Mouse (Mus musculus): ENCODE data around the gene Dus3l. TPM values are rescaled to one million over a fixed set of nuclear protein-coding genes. Genes with fewer than 3 reads are reported as not detected.

The Dus3l gene
- polyA plus RNA-seq, 1 experiment: 81.7 TPM

- WGBS: 85% methylated on average over 11 of the region's 11 CpGs
- TF ChIP-seq POLR2A (IDR thresholded peaks at IDR 0.05; ENCODE audit: borderline replicate concordance, extremely low read depth, low read depth, low read length) (no peak), CTCF (IDR thresholded peaks at IDR 0.05; ENCODE audit: insufficient read depth, low read length) (no peak)
These were observed 13.0 kb downstream of the Dus3l start for GRCm38 (mm10) chr17:56777568-56777967.

GRCm38 (mm10) chr17:56778779-56779362 lies 14.3 kb downstream of the Dus3l start:
- Histone ChIP-seq H3K4me1 (ENCODE audit: control insufficient read depth, insufficient read depth, low read length) (no peaks in the 10 kb centered on the region), H3K4me3 (replicated peaks; ENCODE audit: extremely low read depth, low read depth, low read length) (no peak overlapping the region)
- TF ChIP-seq CTCF (IDR thresholded peaks at IDR 0.05; ENCODE audit: insufficient read depth, low read length) (no peak), POLR2A (IDR thresholded peaks at IDR 0.05; ENCODE audit: borderline replicate concordance, extremely low read depth, low read depth, low read length) (no peak)
- DNase-seq: no peak
- 63% methylated on average over 3 of the region's 3 CpGs for WGBS

More at GRCm38 (mm10) chr17:56777568-56777967, 13.0 kb downstream of the Dus3l start:
- no peaks in the 10 kb centered on the region for H3K4me1 ChIP-seq (ENCODE audit: control insufficient read depth, insufficient read depth, low read length)
- no peak overlapping the region for H3K4me3 ChIP-seq (replicated peaks; ENCODE audit: extremely low read depth, low read depth, low read length)
- no peak for DNase-seq

GRCm38 (mm10) chr17:56780291-56780978 lies 15.9 kb downstream of the Dus3l start:
- no peak for DNase-seq
- Histone ChIP-seq H3K4me1 (ENCODE audit: control insufficient read depth, insufficient read depth, low read length) (no peaks in the 10 kb centered on the region), H3K4me3 (replicated peaks; ENCODE audit: extremely low read depth, low read depth, low read length) (no peak overlapping the region)
- WGBS: 74% methylated on average over 13 of the region's 13 CpGs
- TF ChIP-seq CTCF (IDR thresholded peaks at IDR 0.05; ENCODE audit: insufficient read depth, low read length): no peak
- no peak for TF ChIP-seq POLR2A (IDR thresholded peaks at IDR 0.05; ENCODE audit: borderline replicate concordance, extremely low read depth, low read depth, low read length)

DNA sequence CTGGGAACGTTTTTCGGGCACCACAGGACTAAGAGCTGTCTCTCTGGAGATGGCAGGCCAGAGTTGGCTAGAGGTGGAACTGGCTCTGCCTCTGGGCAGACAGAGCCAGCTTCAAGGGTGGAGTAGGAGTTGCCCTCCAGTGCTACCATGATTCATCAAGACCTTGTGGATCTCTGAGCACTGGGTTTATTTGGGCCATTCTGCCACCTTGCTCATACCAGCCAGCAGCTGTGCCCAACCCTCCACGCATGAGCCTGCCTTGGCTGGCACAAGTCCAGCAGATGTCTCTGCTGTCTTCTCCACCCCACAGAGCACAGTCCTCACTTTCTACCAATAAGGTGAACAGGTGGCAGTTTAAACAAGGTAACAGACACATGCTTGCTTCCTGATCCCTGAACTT lies 24.3 kb downstream of the Dus3l start:
- Histone ChIP-seq H3K4me3 (replicated peaks; ENCODE audit: extremely low read depth, low read depth, low read length) (no peak overlapping the region), H3K4me1 (ENCODE audit: control insufficient read depth, insufficient read depth, low read length) (no peaks in the 10 kb centered on the region)
- TF ChIP-seq POLR2A (IDR thresholded peaks at IDR 0.05; ENCODE audit: borderline replicate concordance, extremely low read depth, low read depth, low read length) (no peak), CTCF (IDR thresholded peaks at IDR 0.05; ENCODE audit: insufficient read depth, low read length) (no peak)
- no peak for DNase-seq
- WGBS: 53% methylated on average over 3 of the region's 3 CpGs

GRCm38 (mm10) chr17:56789286-56789685 lies 24.7 kb downstream of the Dus3l start:
- no peak for DNase-seq
- Histone ChIP-seq H3K4me3 (replicated peaks; ENCODE audit: extremely low read depth, low read depth, low read length) (no peak overlapping the region), H3K4me1 (ENCODE audit: control insufficient read depth, insufficient read depth, low read length) (no peaks in the 10 kb centered on the region)
- 82% methylated on average over 6 of the region's 6 CpGs for WGBS
- TF ChIP-seq CTCF (IDR thresholded peaks at IDR 0.05; ENCODE audit: insufficient read depth, low read length) (no peak), POLR2A (IDR thresholded peaks at IDR 0.05; ENCODE audit: borderline replicate concordance, extremely low read depth, low read depth, low read length) (no peak)

GRCm38 (mm10) chr17:56792588-56792987 lies 28.0 kb downstream of the Dus3l start:
- WGBS: 81% methylated on average over 3 of the region's 3 CpGs
- TF ChIP-seq CTCF (IDR thresholded peaks at IDR 0.05; ENCODE audit: insufficient read depth, low read length) (no peak), POLR2A (IDR thresholded peaks at IDR 0.05; ENCODE audit: borderline replicate concordance, extremely low read depth, low read depth, low read length) (no peak)
- DNase-seq: no peak
- Histone ChIP-seq H3K4me3 (replicated peaks; ENCODE audit: extremely low read depth, low read depth, low read length) (no peak overlapping the region), H3K4me1 (ENCODE audit: control insufficient read depth, insufficient read depth, low read length) (no peaks in the 10 kb centered on the region)

- no peak for DNase-seq
- WGBS: 74% methylated on average over 6 of the region's 6 CpGs
- TF ChIP-seq POLR2A (IDR thresholded peaks at IDR 0.05; ENCODE audit: borderline replicate concordance, extremely low read depth, low read depth, low read length) (no peak), CTCF (IDR thresholded peaks at IDR 0.05; ENCODE audit: insufficient read depth, low read length) (no peak)
- H3K4me1 ChIP-seq (ENCODE audit: control insufficient read depth, insufficient read depth, low read length): no peaks in the 10 kb centered on the region
- H3K4me3 ChIP-seq (replicated peaks; ENCODE audit: extremely low read depth, low read depth, low read length): no peak overlapping the region
These were observed 29.2 kb downstream of the Dus3l start for GRCm38 (mm10) chr17:56793614-56794319.

GRCm38 (mm10) chr17:56799276-56799675 lies 34.7 kb downstream of the Dus3l start:
- TF ChIP-seq CTCF (IDR thresholded peaks at IDR 0.05; ENCODE audit: insufficient read depth, low read length): no peak
- TF ChIP-seq POLR2A (IDR thresholded peaks at IDR 0.05; ENCODE audit: borderline replicate concordance, extremely low read depth, low read depth, low read length): no peak
- WGBS: 95% methylated on average over 3 of the region's 3 CpGs
- no peak for DNase-seq
- Histone ChIP-seq H3K4me3 (replicated peaks; ENCODE audit: extremely low read depth, low read depth, low read length) (no peak overlapping the region), H3K4me1 (ENCODE audit: control insufficient read depth, insufficient read depth, low read length) (no peaks in the 10 kb centered on the region)

DNA sequence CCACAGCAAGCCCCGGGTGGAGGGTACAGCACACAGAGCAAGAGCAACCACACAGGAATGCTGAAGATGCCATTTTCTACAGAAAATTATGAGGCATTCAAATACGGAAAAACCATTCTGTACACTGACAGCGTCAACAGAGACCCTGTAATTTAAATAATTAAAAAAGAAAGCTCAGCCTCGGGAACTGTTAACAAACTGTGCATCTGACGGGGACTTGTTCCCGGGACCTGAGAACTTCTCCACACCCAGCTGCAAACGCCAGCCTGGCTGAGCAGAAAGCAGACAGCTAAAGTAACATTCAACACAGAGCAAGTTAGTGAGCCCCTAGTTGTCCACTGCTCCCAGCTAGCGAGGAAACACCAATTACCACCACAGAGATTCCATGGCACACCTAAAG lies 37.5 kb downstream of the Dus3l start:
- H3K4me1 ChIP-seq (ENCODE audit: control insufficient read depth, insufficient read depth, low read length): no peaks in the 10 kb centered on the region
- WGBS: 85% methylated on average over 8 of the region's 8 CpGs
- DNase-seq: no peak
- no peak overlapping the region for H3K4me3 ChIP-seq (replicated peaks; ENCODE audit: extremely low read depth, low read depth, low read length)
- TF ChIP-seq CTCF (IDR thresholded peaks at IDR 0.05; ENCODE audit: insufficient read depth, low read length): no peak
- TF ChIP-seq POLR2A (IDR thresholded peaks at IDR 0.05; ENCODE audit: borderline replicate concordance, extremely low read depth, low read depth, low read length): no peak

Data from lung, adult 2 months (tissue).